Mouse (Mus musculus) testis, postnatal 10 days (tissue): ENCODE data around the gene Rufy4.

ENCODE experiments used
- DNase-seq: peaks from one replicate; pipeline ENCODE4 v3.0.0; 2021; ENCODE audit warnings: low spot score

Rufy4 gene

DNA sequence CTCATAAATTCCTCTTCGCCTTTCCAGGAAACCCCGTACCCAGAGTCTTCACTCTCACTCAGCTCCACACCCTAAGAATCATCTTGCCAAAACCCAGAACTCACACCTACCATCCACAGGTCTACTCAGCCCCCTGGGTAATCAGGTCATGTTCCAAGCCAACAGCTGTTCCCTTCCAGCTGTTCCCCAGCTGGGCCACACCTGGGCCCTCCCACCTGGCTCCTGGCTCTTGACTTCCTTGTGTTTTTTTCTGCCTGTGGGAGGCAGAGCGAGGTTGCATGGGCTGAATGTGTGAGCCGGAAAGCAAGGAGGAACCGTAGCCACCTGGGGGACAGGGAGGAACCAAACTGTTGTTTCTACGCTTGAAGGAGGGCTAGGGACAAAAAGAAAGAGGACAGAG lies 19.1 kb upstream of the Rufy4 start:
- no peak for DNase-seq

DNA sequence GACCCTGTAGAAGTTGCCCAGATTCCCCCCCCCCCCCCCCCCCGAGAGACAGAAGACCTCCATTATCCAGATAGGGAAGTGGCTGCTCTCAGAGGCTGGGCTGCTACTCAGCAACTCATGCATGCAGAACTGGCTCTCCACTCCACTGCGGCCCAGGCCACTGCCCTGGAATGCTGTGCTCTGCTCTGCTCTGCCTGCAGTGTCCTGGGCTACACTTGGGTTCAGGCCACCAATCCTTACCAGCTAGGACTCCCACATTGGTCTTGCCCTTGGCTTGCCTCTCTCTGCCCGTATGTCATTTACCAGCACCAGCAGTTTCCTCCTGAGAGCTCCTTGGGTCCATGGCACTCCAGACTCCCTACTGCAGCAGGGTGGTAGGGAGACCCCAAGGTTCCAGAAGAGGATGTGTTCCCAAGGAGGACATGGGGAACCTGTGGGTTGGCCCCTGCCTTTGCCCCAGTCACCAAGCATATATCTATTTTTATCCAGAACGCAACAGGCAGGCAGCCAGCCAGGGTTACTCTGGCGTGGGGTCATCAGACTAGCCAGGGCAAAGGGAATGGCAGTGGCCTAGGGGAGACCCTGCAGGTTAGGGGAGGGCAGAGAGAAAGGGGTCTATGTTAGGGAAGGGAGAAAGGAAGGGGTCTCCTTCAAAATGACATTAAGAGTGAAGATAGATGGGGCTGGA lies 17.3 kb upstream of the Rufy4 start:
- DNase-seq = no peak

DNA sequence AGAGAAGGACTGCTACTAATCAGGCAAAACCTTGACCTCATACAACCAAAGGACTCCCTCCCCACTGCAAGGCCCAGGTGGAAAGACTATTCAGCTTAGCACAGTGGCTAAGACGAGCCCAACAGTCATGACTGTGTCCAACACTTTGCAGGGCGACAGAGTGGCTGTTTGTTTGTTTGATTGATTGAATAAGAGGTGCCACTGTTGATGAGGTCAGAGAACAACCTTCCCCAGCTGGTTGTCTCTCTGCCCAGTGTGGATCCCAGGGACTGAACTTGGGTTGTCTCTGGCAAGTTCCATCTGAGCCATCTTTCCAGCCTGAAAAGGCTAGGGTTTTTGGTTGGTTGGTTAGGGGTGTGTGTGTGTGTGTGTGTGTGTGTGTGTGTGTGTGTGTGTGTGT lies 15.7 kb upstream of the Rufy4 start:
- DNase-seq = no peak

DNA sequence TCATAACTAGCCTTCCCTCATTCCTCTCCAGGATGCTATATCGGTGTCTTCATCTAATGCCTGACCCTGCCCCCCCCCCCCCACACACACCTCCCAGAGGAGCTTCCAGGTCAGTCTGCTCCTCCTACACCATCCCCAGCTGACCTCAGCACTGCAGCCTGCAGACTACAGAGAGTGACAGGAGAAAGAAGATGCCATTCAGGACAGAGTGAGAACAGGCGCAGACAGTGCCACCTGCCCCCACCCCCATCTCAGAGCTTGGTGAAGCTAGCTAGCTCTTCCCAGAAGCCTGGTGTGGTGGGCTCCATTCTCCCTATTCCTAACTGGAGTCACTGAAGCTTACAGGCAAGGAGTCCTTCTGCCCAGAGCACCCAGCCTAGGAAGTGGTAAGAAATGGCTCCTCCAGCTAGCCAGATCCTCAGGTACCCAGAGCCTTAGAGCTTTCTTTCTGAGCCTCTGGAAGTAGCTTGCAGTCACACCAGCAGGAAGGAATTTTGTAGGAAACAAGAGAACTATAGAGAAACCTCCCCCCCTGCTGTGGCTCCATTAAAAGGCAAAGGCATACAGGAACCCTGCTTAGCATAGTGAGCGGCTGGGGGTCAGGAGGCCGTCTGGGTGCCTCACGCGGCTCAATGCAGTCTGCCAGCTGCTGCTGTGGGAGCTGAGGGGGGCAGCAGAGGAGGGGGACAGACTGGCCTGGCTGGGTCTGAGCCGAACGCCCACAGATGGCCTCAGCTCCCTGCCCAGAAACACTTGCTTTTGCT lies 14.2 kb upstream of the Rufy4 start:
- DNase-seq = no peak

DNA sequence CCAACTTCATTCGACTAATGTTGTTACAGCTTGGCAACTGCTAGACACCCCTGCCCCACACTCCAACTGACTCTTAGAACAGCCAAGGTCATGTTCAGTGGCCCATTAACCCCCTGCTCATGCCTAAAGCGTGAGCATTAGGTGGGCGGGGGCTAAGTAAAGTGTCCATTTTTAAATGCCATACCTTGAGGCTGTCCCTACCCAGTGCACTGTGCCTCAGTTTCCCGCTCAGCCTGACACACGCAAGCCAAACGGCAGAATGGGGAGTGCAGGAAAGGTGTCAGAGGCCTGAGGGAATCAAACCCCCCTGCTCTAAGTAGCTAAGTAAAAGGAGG lies 13.7 kb upstream of the Rufy4 start:
- no peak for DNase-seq

DNA sequence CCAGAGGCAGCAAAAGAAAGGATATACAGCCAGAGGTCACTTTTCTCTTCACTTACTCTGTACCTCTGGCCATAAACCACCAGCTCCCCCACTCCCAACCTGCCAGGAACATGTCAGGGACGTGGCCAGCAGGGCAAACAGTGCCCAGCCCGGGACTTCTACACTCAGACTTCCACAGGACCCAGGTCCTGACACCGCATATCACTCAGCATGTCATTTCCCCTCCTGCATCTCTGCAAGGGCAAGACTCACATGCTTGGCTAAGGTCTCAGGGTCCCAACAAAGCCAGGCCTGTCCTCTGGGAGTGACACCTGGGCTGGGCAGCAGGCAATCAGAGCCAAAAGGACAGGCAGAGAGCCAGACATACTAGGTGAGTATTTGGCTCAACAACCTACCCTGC lies 12.3 kb upstream of the Rufy4 start:
- DNase-seq = no peak

DNA sequence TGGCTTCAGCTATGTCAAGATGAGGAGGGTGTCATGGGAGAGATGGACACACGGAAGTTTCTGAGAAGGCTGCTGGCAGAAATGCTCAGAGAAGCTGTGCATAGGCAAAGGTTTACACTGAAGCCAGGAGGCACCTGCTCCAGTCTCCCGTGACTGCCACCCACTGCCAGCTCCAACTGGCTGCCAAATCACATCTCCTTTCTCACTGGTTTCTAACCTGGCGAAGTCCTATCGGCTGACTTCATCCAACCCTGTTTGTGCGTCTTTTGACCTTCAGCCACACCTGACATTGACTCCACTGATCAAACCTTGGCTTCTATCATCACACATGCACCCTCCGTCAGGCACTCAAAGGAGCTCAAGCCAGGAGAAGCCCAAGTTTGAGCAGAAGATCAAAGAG lies 7.5 kb upstream of the Rufy4 start:
- DNase-seq = no peak

DNA sequence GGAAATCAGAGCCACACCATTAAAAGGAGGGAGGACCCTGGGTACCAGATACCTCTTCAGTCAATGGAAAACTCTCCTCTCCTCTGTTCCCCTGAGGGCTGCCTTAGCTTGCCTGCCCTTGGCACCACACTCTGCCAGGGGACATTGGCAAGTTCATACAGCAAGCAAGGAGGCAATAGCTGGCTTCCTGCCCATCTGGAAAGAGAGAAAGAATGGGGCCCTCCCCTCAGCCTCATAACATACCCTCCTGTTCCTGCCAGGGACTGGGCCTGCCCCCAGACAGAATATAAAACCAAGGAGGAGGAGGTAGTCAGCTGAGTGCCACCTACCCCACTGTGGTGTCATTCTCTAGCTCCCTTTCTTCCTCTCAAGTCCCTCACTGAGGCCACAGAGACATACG lies 6.2 kb upstream of the Rufy4 start:
- DNase-seq = no peak

DNA sequence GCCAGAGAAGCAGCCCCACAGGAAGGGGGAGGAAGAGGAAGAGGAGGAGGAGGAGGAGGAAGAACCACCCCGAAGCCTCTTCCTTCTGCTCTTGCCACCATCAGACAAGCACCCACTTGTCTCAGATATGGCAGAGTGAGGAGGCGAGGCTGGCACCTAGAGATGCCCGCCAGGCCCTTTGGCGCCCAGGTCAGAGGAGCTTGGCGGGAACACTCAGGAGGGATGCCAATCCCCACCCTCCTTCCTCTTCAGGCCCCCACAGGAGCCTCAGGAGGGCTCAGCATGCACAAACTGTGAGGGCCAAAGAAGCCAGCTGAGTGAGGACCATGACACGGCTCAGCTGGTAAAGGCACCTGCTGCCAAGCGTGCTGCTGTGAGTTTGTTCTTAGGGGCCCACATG lies 4.2 kb upstream of the Rufy4 start:
- no peak for DNase-seq

DNA sequence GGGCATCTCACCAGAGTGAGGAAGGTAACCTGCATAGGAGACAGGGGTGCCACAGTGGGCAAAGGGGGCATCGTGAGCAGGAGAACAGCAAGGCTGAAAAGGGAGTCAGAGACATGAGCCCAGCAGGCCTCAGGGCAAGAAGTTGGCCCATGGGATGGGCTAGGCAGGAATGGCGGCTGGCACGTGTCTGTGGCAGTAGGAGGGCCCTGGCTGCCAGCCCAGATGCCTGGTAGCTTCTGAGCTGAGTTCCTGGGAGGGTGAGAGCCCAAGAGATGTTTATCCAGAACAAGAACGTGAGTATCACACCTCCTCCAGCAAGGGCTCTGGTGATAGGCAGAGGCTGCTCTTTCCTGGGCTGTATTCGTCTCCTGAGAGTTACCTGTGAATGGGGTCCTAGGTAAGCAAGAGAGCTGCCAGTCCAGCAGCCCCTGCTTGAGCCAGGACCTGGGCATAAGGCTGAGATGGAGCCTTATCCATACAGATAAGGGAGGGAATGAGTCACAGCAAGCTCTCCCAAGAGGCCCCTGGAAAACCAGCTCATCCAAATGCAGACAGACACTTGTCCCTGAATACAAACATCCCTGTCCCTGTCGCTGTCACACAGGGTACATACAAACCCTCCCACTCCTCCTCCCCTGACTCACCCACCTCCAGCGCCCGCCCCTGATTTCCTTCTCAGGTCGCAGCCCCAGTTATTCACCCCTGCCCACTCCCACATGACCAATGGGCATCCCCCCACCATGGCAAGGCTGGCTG lies 3.3 kb upstream of the Rufy4 start:
- DNase-seq = peak; percentile 76

DNA sequence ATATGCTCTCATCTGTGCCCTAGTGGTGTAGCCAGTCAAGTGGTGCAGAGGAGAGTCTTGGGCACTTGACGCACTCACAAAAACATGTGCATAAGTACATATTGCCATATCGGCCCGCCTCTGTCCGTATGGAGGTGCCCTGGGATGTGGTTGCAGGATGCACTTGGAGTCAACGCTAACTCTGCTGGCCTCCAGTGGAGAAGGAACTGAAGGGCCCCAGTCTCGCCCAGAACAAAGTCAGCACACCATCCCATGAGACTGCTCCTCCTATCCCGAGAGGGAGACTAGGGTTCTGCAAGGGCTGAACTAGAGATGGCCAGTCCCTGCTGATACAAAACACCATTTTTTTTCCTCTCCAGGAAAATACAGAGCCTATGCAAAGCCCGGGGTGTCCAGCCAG lies 2.1 kb upstream of the Rufy4 start:
- DNase-seq = no peak

DNA sequence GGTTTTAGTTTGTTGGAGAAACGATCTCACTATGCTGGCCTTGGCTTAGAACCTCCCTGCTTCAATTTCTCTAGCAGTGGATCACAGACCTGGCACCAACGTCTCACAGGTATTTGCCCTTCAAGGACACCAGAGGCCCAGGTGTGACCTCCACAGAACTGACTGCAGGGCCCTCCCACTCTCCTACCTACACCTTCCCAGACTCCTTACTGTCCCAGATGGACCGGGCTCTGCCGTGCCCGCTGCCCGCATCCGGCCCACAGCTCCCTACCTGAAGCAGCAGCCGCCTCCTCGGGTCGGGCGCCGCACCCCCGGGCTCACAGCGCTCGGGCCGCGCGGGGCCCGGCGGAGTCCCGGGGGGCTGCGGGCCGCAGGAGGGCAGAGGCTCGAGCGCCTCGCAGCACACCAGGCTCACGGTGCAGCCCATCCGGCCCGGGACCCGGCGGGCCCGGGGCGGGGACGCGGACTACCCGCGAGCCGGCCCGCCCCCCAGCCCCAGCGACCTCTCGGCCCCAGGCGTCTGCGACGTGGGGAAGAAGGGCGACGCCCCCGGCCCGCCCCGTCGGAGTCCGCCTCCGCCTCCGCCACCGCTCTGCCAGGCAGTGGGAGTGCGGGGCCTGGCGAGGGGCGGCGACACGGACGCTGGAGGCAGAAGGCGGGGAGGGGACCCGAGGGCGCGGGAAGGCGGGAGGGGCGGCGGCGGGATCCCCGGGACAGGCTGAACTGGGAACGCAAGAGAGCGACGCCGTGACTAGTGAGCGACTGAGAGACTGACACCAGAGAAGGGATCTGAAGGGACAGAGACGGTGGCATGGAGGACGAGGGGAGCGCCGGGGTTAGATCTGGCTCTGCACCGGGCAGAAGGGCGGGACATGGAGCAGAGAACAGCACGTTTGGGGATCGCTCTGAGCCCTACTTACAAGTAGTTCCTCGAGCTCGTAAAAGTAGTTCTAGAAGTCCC lies 1.0 kb upstream of the Rufy4 start, which contains the start of gene Tns1:
TSS of gene Tns1 (minus strand) at position 429 of the 961 bp plus-strand sequence.
- peak; percentile 65 for DNase-seq

DNA sequence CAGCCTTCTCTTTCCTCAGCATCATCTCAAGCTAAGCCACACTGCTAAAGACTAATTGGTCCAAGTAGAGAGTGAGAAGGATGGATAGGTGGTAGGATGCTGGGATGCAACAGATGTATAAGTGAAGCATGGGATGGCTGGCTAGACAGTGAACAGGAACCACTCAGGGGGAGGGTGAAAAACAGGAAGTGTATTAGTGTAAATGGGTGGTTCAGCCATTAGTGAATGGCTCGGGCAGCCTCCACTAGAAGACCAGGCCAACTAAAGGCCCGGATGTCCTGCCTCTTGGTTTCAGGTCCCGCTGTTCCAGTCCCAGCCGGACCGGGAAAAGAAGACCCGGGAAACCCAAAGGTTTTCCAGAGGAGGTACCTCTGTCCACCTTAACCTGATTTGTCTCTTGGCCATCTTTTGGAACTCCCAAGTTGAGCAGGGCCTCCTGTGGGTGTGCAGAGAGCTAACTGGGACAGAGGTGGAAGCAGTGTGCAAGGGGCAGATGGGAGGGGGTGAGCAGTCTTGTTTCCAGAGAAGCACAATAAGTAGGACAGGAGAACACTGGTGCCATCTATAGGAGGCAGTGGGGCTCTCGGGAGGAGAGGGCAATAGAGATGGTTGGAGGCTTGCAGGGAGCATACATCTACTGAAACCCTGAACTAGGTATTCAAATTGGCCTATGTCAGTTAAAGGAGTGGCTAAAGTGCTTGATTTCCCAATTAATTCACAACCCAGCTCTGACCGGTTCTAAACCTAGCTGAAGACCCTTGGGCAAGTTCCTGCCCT lies 5.7 kb downstream of the Rufy4 start:
- DNase-seq = no peak

DNA sequence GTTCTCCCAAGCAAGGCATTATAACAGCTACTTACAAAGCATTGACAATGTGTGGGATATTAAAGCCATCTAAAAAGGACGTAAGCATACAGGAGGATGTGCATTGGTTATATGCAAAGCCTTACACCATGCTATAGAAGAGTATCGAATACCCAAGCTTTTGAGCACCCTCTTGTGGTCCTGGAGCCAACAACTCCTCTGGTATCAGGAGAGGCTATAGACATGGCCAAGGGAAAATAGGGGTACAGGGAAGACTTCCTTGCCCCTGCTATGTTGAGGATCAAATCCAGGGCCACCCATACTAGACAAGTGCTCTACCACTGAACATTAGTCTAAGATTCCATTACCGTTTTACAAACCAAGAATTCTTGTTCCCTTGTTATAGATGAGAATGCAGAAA lies 6.7 kb downstream of the Rufy4 start:
- no peak for DNase-seq

DNA sequence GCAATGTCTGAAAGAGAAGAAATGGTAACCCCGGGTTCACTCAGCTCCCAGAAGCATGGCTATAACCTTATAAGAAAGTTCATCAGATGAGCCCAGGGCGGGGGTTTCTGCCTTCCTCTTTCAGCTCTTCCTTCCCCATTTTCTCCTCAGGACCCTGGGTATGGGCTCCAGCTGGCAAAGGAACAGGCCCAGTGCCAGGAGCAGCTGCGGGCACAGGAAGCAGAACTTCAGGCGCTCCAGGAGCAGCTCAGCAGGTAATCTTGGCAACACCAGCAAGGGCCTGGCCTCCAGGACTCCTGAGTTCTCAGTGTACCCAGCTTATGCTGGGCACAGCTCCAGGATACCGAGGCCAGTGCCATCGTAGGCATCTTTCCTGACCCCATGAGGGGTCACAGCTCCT lies 8.6 kb downstream of the Rufy4 start:
- DNase-seq = no peak

DNA sequence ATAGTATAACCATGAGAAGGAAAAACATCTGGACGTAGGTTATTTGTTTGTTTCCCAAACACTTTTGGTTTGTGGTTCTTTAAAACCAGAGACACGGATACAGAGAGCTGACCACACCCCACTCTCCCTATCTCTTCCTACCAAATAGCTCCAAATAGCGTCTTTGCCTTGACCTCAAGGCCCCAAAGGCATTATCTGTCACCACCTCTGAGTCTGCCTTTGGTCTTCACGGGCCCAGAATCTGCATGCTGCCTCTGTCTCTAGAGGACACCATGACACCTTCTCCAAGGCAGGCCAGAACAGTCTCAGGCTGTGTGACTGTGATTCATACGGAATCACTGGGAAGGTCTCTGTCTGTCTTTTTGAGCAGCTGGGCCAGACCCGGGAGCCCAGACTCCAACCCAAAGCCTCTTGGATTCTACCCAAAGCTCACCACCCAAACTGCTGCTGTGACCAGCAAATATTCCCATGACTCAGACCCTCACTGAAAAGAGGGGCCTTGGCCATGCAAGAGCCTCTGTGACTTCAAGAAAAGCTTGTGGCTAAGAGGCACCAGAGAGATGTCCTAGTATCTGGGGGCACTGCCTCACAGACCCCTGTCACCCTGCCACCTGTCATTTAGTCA lies 10.1 kb downstream of the Rufy4 start:
- no peak for DNase-seq

DNA sequence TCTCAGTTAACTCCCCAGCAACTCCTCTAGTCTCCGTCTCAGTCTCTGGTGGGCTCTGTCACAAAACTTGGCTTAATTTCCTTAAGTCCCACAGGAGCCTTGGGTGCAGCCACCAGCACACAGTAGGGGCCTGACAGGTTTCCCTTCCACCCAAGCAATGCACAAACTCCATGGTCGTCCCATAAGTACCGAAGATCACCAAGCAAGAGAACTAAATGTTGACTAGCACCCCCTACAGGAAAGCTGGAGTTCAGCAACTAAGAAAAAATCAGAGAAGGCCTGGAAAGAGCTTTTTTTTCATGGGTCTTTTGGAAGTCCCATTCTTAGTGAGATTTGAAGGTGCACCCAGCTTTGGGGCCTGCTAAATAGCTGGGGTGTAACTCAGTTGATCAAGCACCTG lies 14.1 kb downstream of the Rufy4 start:
- DNase-seq = no peak

DNA sequence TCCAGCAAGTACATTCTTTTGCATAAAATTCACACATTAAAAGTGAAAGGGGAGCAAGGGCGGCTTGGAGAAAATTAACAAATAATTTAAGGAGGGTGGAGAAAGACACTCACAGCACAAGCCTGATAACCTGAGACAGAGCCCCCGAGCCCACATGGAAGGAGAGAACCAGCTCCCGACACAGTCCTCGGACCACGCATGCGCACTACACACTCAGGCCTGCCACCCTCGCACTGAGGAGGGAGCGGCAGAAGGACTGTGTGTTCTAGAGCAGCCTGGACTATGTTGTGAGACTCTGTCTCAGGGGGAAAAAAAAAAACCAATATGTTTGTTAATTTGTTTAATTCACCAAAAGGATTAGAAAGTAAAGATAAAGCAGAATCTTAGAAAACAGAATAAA lies 16.4 kb downstream of the Rufy4 start:
- no peak for DNase-seq

DNA sequence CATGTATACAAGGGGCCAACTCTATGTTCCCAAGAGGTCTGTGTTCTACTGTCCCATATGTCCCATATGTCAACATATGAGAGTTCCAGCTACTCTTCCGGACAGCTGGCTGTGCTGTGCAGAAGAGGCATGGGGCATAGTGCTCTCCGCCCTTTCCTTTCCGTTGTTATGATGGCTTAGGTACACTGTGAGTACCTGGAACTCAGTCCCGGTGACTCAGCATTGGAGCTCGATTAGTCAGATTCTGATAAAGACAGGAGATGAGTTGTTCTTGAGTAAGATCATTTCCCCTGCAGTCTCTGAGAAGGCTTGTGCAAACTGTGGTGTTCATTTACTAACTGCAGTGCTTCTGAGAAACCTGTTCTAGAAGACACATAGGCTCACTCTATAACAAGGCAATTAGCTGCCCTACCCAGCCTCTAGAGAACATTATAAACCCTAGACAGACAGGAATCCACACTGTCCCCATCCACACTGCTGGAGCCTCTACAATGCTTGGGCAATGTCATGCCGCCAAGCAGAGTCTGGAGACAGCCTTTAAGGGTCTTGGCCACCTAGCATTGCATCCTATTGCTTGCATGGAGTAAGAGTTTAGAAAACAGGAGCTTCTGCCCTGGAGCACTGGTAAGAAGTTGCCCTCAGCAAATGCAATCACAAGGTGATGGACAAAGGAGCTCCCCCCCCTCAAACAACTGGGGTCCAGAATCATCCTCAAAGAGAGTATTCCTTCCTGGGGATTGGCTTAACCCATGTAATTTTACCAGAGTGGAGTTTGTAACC lies 24.0 kb downstream of the Rufy4 start:
- no peak for DNase-seq

DNA sequence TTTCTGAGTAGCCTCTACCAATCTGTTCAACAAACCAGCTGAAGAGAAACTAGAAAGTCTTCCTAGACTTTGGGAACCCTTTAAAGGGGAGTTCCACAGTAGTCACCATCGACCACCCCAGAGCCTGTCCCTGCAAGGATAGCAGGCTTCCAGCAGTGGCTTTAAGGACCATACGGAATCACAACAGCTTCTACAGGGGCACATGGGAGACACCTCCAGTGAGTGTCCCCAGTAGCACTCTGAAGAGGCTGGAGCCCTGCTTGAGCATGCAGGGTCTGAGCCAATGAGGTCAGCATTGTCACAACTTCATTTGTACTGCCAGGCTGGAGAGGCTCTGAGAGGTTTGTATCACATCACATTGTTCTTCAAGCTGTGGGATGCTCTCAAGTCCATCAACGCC lies 24.8 kb downstream of the Rufy4 start:
- no peak for DNase-seq
